Mouse (Mus musculus) heart, adult 2 months (tissue): Measurements from ENCODE around the gene Slpi.

Experiments
- CTCF ChIP-seq: fragments of 200-600 bp; IDR thresholded peaks from 2 replicates; pipeline ENCODE4 v1.8.1; 2022; ENCODE audit warnings: antibody characterized with exemption, mild to moderate bottlenecking, moderate library complexity
- POLR2A ChIP-seq: fragments of 200-500 bp; IDR thresholded peaks from 2 replicates; pipeline ENCODE4 v1.6.1; 2011; ENCODE audit warnings: mild to moderate bottlenecking, low read depth, low read length, control low read depth; ENCODE audit not compliant: insufficient read depth

GRCm38 (mm10) chr2:164360974-164361657 lies 27.8 kb downstream of the Slpi start:
- TF ChIP-seq CTCF (no peak), POLR2A (no peak)
